Mouse (Mus musculus) intestine, embryonic 16.5 days (tissue): ENCODE measurements around the gene Ddx31. TPM values are rescaled to one million over a fixed set of nuclear protein-coding genes. Genes with fewer than 3 reads are reported as not detected.

ENCODE experiments used
- ATAC-seq: fragments of 200-750 bp; cut with Nextera tagmentation; 2 replicates; pipeline ENCODE4 v1.8.0; 2017; ENCODE audit warnings: moderate TSS enrichment, moderate library complexity
- H3K27ac ChIP-seq: fragments of 300-500 bp; sonication (generic); 2 replicates; pipeline ENCODE4 v1.5.1; 2014; ENCODE audit warnings: mild to moderate bottlenecking, low read length
- H3K27me3 ChIP-seq: fragments of 300-500 bp; sonication (generic); replicated peaks from 2 replicates; pipeline ENCODE4 v1.6.1; 2014; ENCODE audit warnings: low read length, control low read depth, mixed read lengths; ENCODE audit not compliant: control insufficient read depth, insufficient read depth
- H3K36me3 ChIP-seq: fragments of 300-500 bp; sonication (generic); 2 replicates; pipeline ENCODE4 v1.6.1; 2014; ENCODE audit warnings: low read length, control low read depth; ENCODE audit not compliant: control insufficient read depth, insufficient read depth
- H3K4me1 ChIP-seq: fragments of 300-500 bp; sonication (generic); 2 replicates; pipeline ENCODE4 v1.6.1; 2014; ENCODE audit warnings: low read length, control low read depth, mixed read lengths; ENCODE audit not compliant: control insufficient read depth, insufficient read depth
- H3K4me2 ChIP-seq: fragments of 300-500 bp; sonication (generic); 2 replicates; pipeline ENCODE4 v1.6.1; 2014; ENCODE audit warnings: low read depth, low read length, control low read depth
- H3K4me3 ChIP-seq: fragments of 300-500 bp; sonication (generic); 2 replicates; pipeline ENCODE4 v1.5.1; 2014; ENCODE audit warnings: mild to moderate bottlenecking, low read length
- H3K9ac ChIP-seq: fragments of 300-500 bp; sonication (generic); 2 replicates; pipeline ENCODE4 v1.6.1; 2014; ENCODE audit warnings: low read depth, low read length
- H3K9me3 ChIP-seq: fragments of 300-500 bp; sonication (generic); 2 replicates; pipeline ENCODE4 v1.6.1; 2016; ENCODE audit warnings: low read length, control low read depth; ENCODE audit not compliant: control insufficient read depth
- WGBS: fragments of 180-500 bp; shearing (Covaris S2); extraction: QIAGEN DNeasy Blood & Tissue Kit; methylation state at CpG from one replicate; pipeline ENCODE4 v1.1.7; 2014; 5-methylcytosine and 5-hydroxymethylcytosine counted together
- polyA plus RNA-seq: library from polyadenylated mRNA; unstranded; fragments of >200 nt; fragmentation: Nextera tagmentation; extraction: Ambion mirVana; gene quantifications from 2 replicates; pipeline ENCODE4 v1.2.1, GENCODE M21; 2015

The Ddx31 gene
- polyA plus RNA-seq, 1 experiment from 2014 or later = 11.4 TPM

DNA sequence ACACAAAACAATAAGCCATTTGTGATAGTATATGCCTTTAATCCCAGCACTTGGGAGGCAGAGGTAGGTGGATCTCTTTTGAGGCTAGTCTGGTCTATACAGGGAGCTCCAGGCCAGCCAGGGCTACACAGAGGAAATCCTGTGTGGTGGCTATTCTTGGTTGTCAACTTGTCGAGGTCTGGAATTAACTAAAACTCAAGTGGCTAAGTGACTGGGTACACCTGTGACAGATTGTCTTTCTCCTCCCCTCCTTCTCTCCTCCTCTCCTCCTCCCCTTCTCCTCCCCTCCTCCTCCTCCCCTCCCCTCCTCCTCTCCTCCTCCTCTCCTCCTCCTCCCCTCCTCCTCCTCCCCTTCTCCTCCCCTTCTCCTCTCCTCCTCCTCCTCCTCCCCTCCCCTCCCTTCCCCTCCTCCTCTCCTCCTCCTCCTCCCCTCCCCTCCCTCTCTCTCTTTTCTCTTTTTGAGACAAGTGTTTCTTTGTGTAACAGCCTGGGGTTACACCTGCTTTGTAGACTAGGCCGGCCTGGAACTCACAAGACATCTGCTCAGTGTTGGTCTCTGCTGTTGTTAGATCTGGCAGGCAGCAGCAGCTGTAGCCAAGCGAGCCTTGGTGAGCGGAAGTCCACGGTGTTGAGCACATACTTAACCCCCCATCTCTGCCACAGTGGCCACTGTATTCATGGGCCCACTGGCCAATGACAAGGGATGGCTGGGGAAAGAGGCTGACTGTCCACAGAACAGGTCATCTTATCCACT is 29.8 kb upstream of the Ddx31 start:
- H3K27me3 ChIP-seq = no peaks in the 10 kb centered on the region
- H3K27ac ChIP-seq = no peak overlapping the region
- no peak overlapping the region for H3K4me3 ChIP-seq
- H3K36me3 ChIP-seq = no peaks in the 10 kb centered on the region
- no peaks in the 10 kb centered on the region for H3K9me3 ChIP-seq
- H3K9ac ChIP-seq = no peak overlapping the region
- H3K4me2 ChIP-seq = no peak overlapping the region
- no peaks in the 10 kb centered on the region for H3K4me1 ChIP-seq
- WGBS = 56% methylated on average over 5 of the region's 5 CpGs
- no peak for ATAC-seq

DNA sequence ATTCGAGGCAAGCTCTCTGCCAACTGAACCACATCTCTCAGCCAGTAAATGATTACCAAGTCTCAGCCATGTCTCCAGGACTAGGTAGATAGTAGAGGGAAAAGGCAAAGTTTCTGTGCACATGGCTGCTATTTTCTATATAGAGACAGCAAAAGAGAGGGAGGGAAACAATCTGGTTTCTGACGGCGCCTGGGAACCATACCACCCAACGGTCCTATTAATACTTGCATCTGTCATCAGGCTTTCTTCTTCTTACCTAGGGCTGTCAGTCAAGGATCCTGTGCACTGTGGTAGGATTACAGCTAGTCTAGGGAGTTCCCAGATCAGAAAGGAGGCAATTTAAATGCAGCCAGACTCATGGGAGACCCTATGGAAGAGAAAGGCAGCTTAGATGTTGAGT is 21.3 kb upstream of the Ddx31 start:
- H3K9ac ChIP-seq = no peak overlapping the region
- WGBS = 72% methylated on average over 4 of the region's 4 CpGs
- no peaks in the 10 kb centered on the region for H3K27me3 ChIP-seq
- no peak overlapping the region for H3K4me3 ChIP-seq
- ATAC-seq = no peak
- H3K36me3 ChIP-seq = no peaks in the 10 kb centered on the region
- H3K9me3 ChIP-seq = no peaks in the 10 kb centered on the region
- no peaks in the 10 kb centered on the region for H3K4me1 ChIP-seq
- no peak overlapping the region for H3K4me2 ChIP-seq
- H3K27ac ChIP-seq = no peak overlapping the region

DNA sequence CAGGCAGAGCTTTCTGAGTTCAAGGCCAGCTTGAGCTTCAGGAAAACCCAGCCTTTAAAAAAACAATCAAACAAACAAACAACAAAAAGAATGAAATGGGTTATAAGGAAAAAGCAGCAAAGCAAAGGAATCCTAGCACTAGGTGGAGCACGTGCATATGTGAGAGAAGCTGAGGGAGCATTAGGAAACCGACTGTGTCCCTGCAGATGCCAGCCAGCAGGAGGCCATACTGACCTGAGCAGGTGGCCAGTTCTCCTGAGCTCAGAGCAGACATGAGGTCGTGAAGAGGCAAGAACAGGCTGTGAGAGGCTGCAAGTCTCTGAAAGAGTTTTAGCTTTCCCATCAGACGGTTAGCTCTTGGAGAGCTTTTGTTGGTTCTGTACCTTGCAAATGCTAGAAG is 10.9 kb upstream of the Ddx31 start:
- no peak for ATAC-seq

DNA sequence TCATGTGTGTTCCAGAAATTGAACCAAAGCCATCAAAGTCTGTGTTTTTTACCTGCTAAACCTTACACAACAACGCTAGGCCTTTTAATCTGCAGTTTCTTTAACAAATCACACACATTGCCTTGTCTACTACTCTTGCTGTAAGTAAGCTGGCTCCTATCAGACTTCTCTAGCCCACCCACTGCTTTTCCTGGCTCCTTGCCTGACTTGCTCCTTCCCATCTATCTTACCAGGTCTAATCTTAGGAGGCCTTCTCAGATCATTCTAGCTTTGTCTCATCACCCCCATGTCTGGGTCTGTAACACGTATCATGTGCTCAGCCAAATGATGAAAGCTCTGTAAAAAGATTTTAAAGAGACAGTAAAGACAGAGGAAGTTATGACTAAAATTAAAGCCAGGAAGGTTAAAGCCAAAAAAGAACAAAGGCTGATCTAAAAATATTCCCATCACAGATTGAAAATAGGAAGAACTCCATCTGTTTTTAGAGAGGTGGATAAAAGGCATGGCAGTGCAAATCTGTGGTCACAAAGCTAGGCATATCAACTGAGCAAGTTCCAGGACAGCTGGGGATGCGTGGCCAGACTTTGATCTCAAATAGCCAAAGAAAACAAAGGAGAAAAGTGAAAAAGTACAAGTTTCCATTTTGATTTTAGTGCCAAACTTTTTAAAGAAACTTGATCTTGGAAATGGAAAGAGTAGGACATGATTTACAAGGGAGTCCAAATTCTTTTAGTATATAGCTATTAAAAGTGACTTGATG is 3.8 kb upstream of the Ddx31 start:
- Histone ChIP-seq H3K4me1 (peaks cover 19% of the 10 kb centered on the region), H3K4me3 (no peak overlapping the region), H3K36me3 (peaks cover 11% of the 10 kb centered on the region), H3K27ac (no peak overlapping the region), H3K27me3 (no peaks in the 10 kb centered on the region), H3K9ac (no peak overlapping the region), H3K9me3 (no peaks in the 10 kb centered on the region), H3K4me2 (no peak overlapping the region)
- ATAC-seq = no peak
- WGBS = 58% methylated on average over 3 of the region's 3 CpGs

More for the DNA sequence above, 10.9 kb upstream of the Ddx31 start:
- 34% methylated on average over 4 of the region's 4 CpGs for WGBS
- H3K9me3 ChIP-seq = no peaks in the 10 kb centered on the region
- no peak overlapping the region for H3K9ac ChIP-seq
- H3K27me3 ChIP-seq = no peaks in the 10 kb centered on the region
- no peak overlapping the region for H3K27ac ChIP-seq
- peaks cover 20% of the 10 kb centered on the region for H3K36me3 ChIP-seq
- H3K4me1 ChIP-seq = no peaks in the 10 kb centered on the region
- no peak overlapping the region for H3K4me2 ChIP-seq
- no peak overlapping the region for H3K4me3 ChIP-seq

DNA sequence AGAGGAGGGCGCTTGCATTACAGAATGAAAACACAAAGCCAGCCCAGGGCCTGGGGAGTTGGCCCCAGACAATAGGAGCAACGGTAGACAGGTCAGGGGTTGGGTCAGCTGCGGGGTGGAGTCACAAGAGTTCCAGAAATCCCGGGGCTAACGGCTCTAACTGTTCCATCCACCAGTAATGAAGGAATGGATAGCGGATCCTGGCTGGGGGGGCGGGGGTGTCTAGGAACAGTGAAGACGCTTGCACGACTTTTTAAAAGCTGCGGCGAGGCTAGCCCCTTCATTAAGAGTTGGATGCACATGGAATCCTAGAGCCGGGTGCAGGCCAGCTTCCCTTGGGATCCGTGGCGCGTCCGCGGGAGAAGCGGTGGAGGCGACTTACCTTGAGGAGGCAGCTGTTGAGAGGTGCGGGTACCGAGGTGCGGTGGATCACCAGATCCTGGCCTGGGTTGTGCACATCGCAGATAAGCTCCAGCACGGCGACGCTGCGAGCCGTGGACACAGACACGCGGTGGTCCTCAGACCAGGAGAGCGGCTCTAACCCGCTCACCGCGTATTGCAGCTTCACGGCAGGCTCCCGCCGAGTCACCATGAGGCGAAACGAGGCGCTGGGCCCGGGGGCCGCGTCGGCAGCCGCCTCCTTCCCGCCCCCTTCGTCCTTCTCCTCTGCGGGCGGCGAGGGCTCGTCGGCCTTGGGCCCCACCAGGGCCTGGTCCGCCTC is 545 bp upstream of the Ddx31 start:
- Histone ChIP-seq H3K27ac (peak overlapping the region; percentile 94), H3K9me3 (no peaks in the 10 kb centered on the region), H3K4me1 (peaks cover 27% of the 10 kb centered on the region), H3K4me3 (peak overlapping the region; percentile 96), H3K9ac (peak overlapping the region; percentile 90), H3K36me3 (no peaks in the 10 kb centered on the region), H3K27me3 (no peaks in the 10 kb centered on the region), H3K4me2 (peak overlapping the region; percentile 88)
- ATAC-seq = peak; percentile 53
- WGBS = under 1% methylated on average over 53 of the region's 53 CpGs

DNA sequence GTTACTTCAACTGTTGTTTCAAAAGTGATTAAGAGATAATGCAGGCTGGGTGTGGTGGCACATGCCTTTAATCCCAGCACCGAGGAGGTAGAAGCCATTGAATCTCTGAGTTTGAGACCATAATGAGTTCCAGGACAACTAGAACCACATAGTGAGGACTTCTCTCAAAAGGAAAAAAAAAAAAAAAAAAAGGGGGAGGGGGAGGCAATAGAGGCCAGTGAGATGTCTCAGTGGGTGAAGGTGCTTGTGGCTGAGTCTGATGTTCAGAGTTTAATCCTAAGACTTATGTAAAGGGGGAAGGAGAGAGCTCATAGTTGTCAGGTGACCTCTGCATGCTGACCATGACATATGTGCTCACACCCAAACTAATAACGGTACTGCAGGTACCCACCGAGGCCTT is 1.8 kb downstream of the Ddx31 start:
- H3K36me3 ChIP-seq = peaks cover 7% of the 10 kb centered on the region; the same call in 1 of the 2 replicates
- H3K27me3 ChIP-seq = no peaks in the 10 kb centered on the region
- no peak overlapping the region; the same call in 1 of the 2 replicates for H3K4me3 ChIP-seq
- H3K4me2 ChIP-seq = peak overlapping the region; percentile 88
- H3K27ac ChIP-seq = no peak overlapping the region
- no peak for ATAC-seq
- H3K9me3 ChIP-seq = no peaks in the 10 kb centered on the region
- WGBS = 54% methylated on average over 3 of the region's 3 CpGs
- H3K9ac ChIP-seq = no peak overlapping the region
- peaks cover 25% of the 10 kb centered on the region for H3K4me1 ChIP-seq

DNA sequence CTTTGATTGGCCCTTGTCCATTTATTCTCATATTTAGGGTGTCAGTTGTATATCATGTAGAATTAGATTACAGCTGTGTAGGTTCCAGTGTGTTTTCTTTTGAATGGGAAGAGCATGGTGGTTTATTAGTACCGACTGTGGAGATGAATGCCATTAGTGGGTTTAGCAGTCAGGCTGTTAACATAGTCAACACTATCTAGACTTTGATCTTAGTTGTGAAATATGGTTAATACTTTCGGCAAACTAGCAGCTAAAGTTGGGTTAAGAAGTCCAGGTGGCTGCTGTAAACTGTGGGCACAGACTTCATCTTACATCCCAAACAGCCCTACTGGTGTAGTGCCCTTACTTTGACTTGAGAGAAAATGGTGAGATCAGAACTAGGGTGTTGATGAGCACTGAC is 8.7 kb downstream of the Ddx31 start:
- H3K27me3 ChIP-seq = no peaks in the 10 kb centered on the region
- H3K36me3 ChIP-seq = peaks cover 11% of the 10 kb centered on the region; the same call in 1 of the 2 replicates
- no peak overlapping the region for H3K4me2 ChIP-seq
- no peak overlapping the region for H3K4me3 ChIP-seq
- no peaks in the 10 kb centered on the region for H3K9me3 ChIP-seq
- ATAC-seq = no peak
- H3K4me1 ChIP-seq = no peaks in the 10 kb centered on the region
- no peak overlapping the region for H3K27ac ChIP-seq
- no peak overlapping the region for H3K9ac ChIP-seq
- WGBS = 76% methylated on average over 2 of the region's 2 CpGs

DNA sequence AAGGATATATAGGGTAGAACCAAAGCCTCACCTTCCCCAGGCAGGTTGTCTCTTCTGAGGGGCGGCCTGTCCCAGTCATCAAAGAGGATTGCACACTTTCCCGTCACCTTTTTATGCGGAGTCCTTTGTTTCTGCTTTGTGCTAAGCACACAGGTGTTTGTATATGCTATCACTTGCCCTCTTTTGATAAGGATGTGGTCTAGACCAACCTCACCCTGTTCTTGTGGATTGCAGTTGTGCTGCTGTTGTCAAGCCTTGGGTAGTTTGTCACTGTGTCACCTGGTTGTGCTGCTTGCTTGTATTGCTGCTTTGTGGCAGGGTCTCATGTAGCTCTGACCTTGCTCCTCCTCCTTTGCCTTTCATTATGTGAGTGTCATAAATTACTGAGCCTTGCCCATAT is 12.4 kb downstream of the Ddx31 start:
- H3K27ac ChIP-seq = no peak overlapping the region
- WGBS = 85% methylated on average over 3 of the region's 3 CpGs
- ATAC-seq = no peak

DNA sequence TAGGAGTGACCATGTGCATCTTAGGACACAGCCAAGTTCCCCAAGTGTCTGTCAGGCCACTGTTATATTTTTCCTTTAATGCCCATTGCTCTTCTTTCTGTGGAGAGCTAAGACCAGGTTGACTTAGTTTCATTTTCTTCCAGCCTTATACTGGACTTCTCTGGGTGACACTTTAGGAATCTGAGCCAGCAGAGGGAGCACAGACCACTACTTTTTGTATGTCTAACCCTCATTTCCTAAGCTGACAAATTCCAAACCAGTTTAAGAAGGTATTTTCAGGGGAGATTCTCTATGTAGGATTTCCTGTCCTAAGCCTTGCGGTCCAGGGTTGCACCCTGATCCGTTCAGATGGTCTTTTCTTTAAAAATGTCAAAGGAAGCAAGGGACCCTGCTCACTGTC is 15.6 kb downstream of the Ddx31 start:
- 96% methylated on average over 2 of the region's 2 CpGs for WGBS
- Histone ChIP-seq H3K9ac (no peak overlapping the region), H3K9me3 (no peaks in the 10 kb centered on the region)

More for the DNA sequence above, 12.4 kb downstream of the Ddx31 start:
- H3K4me2 ChIP-seq = no peak overlapping the region
- H3K9ac ChIP-seq = no peak overlapping the region
- H3K9me3 ChIP-seq = no peaks in the 10 kb centered on the region
- H3K4me3 ChIP-seq = no peak overlapping the region
- H3K4me1 ChIP-seq = no peaks in the 10 kb centered on the region
- no peaks in the 10 kb centered on the region for H3K36me3 ChIP-seq
- H3K27me3 ChIP-seq = no peaks in the 10 kb centered on the region

More for the DNA sequence above, 15.6 kb downstream of the Ddx31 start:
- H3K27ac ChIP-seq = no peak overlapping the region
- no peak overlapping the region for H3K4me2 ChIP-seq
- no peaks in the 10 kb centered on the region for H3K36me3 ChIP-seq
- no peak overlapping the region for H3K4me3 ChIP-seq
- H3K27me3 ChIP-seq = no peaks in the 10 kb centered on the region
- no peaks in the 10 kb centered on the region for H3K4me1 ChIP-seq
- no peak for ATAC-seq
